Mouse (Mus musculus): Measurements from ENCODE around the gene Ostn.

Gene Ostn

GRCm38 (mm10) chr16:27386850-27387407, 79.6 kb downstream of the Ostn start:
- DNase-seq (ENCODE audit: extremely low read depth, insufficient read length, low spot score), result no peak

GRCm38 (mm10) chr16:27387634-27388611, 80.6 kb downstream of the Ostn start:
- DNase-seq (ENCODE audit: extremely low read depth, insufficient read length, low spot score), result peak; percentile 10

GRCm38 (mm10) chr16:27388761-27389451, 81.6 kb downstream of the Ostn start, which contains the start of gene Ccdc50:
Ccdc50 (plus strand) TSS chr16:27388869.
- DNase-seq (ENCODE audit: extremely low read depth, insufficient read length, low spot score), result peak; percentile 89

- peak; percentile 53 for DNase-seq (ENCODE audit: extremely low read depth, insufficient read length, low spot score)
Observed at GRCm38 (mm10) chr16:27389534-27390282, 82.4 kb downstream of the Ostn start.

- DNase-seq (ENCODE audit: extremely low read depth, insufficient read length, low spot score), result no peak
Observed at GRCm38 (mm10) chr16:27390306-27390705, 83.0 kb downstream of the Ostn start.

- DNase-seq (ENCODE audit: extremely low read depth, insufficient read length, low spot score), result no peak
Observed at GRCm38 (mm10) chr16:27391845-27392244, 84.6 kb downstream of the Ostn start.

- no peak for DNase-seq (ENCODE audit: extremely low read depth, insufficient read length, low spot score)
Observed at GRCm38 (mm10) chr16:27395251-27396037, 88.2 kb downstream of the Ostn start.

GRCm38 (mm10) chr16:27396951-27397350, 89.7 kb downstream of the Ostn start:
- DNase-seq (ENCODE audit: extremely low read depth, insufficient read length, low spot score), result no peak

- DNase-seq (ENCODE audit: extremely low read depth, insufficient read length, low spot score), result no peak
Observed at GRCm38 (mm10) chr16:27399026-27399718, 91.9 kb downstream of the Ostn start.

GRCm38 (mm10) chr16:27399719-27400253, 92.5 kb downstream of the Ostn start:
- no peak for DNase-seq (ENCODE audit: extremely low read depth, insufficient read length, low spot score)
